Mouse (Mus musculus) T-helper 1 cell (primary cell): ENCODE measurements around the gene Cyb561d2.

Experiments
- in situ Hi-C: fragments of 300-600 bp; cut with MboI, MseI; formaldehyde crosslinking; loops from one replicate; pipeline ENCODE4 v1.15.1; 2025; ENCODE audit warnings: high pct_unique_total_duplicates

Gene Cyb561d2

DNA sequence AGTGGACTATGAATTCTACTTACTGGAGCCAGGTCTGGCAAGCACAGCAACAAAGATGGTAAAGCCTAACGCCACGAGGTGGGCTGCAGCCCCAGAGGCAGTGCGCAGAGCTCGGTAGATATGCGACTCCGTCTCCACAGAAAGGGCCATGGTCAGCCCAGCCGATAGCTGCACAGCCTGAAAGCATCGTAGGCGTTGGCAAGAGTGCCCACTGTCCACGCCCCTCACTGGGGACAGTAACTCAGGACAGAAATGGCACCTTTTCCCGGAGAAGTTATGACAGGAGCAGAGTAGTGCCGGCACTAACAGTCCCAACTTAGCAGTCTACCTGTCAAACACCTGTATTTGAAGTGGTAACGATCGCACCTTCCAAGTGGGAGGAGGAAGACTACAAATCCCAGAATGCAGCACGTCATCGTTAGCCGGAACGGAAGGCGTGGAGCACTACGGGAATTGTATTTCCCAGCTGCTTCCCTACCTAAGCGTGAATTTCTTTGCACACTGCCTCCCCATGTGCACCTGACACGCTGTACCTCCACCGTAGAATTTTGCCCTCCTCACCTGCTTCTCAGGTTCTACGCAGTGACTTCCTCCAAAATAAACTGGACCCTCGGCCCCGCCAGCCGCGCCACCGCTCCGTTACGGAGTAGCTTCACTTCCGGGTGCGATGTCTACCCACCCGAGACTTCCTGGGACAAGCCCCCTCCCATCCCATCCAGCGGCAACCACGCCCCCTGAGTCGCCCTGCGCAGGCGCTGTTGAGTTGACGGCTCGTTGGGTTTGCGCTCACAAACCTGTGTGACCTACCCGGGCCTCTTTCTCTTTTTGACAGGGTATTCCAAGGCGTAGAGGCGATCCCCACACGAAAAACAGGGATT, at the start of gene Cyb561d2, which contains the start of gene Nprl2:
TSS of gene Cyb561d2 (minus strand) at position 720 of the 878 bp plus-strand sequence.
TSS of gene Nprl2 (plus strand) at position 753 of the 878 bp plus-strand sequence.
- in situ Hi-C loops: no loop called here

DNA sequence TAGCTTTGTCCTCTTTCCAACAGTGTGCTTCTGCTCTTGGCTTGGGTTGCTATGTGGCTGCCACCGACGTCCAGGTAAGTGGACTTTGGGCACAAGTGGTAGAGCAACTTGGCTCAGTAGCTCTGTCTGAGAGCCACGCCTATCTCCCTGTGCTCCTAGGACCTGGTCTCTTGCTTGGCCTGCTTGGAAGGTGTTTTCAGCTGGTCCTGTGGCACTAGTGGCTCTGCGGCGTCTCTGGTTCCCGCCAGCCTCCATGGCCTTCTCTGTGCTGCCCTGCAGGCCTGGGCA, 48.7 kb upstream of the Cyb561d2 start:
- in situ Hi-C loops: no loop called here

DNA sequence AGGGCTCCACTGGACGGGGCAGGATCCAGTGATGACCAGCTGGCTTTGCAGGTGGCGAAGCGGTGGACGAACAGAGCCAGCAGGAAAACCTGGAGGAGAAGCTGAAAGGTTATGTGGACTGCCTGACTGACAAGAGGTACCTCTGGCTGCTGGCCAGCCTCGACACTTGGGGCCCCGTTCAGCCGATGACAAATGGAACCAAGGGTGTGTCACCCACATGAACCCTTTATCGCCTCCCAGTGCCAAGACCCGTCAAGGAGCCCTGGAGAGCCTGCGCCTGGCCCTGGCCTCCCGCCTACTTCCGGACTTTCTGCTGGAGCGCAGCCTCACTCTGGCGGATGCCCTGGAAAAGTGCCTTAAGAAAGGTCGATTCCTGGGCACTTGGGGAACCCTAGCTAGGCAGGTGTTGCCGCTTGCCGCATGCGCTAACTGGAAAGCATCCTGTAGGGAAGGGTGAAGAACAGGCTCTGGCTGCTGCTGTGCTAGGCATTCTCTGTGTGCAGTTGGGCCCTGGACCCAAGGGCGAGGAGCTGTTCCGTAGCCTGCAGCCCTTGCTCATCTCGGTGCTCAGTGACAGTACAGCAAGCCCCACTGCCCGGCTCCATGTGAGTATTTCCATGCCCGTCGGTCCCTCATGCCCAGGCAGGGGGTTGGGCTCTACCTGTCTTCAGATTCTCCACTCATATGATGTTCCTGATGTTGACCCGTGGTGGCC, 48.2 kb upstream of the Cyb561d2 start:
- in situ Hi-C loops: no loop called here

DNA sequence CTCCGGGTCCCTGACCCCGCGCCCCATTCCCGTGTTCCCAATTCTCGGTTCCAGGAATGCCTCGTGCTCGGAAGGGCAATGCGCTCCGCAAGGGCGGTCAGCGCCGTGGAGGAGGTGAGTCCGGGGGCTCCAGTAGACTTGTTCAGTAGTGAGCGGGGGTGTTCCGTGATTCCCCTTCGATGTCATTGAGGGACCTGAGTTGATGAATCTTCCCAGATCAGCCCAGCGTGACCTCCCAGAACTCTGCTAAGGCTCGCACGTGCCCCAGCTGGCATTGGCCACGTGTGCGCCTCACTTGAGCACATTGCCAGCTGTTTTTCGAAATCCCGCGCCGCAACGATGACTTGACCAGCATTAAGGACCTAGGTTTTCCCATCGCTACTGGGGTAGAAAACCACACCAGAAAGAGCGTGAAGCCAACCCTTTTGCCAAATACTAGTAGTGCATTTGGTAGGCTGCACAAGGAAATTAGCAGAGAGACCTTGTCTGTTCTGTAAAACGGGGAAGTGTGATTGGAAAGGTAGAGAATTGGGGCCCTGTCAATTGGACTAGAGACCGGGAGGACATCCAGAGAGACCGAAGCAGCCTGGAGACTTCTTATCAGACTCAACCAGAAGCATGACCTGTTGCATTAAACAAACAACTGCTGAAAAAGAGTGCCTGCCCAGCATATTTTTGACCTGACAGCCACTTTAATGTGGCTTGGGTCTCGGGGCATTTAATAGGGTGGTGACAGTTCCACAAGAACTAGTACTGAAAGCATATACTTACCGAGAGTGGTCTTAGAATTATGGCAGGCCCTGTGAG, 46.0 kb upstream of the Cyb561d2 start:
- in situ Hi-C loops: no loop called here

DNA sequence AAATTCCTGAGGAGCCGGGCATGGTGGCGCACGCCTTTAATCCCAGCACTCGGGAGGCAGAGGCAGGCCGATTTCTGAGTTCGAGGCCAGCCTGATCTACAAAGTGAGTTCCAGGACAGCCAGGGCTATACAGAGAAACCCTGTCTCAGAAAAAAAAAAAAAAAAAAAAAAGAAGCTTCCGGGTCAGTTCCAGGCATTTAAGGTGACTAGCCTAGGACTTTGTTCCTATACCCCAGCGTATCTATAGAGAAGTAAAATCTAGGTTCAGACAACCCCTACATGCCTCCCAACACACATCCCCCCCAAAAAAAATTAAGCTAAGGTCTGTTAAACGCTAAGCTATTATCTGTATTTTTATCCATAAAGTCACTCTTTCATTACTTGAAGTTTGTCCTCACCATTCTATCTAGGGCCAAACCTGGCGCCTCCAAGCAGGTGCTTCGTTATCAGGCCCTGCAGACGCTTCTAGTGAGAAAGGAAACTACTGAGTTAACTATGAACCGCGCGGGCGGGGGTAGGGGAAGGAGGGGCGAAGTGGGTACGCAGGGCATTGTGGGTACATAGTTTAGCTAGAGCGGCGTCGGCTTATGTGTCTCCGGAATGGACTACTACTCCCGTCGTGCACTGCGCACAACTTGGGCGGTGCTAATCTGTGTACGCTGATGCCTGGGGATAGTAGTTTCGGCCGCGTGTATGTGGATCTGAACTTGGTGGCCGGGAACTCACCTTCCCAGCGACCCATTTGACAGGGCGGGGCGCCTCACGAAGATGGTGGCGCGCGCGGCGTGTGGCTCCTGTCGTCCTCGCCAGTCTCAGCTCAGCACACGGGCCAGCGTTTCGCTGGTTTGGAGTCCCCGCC, 45.2 kb upstream of the Cyb561d2 start, which contains the start of gene Ifrd2:
TSS of gene Ifrd2 (plus strand) at position 669 of the 859 bp plus-strand sequence.
- in situ Hi-C loops: no loop called here

DNA sequence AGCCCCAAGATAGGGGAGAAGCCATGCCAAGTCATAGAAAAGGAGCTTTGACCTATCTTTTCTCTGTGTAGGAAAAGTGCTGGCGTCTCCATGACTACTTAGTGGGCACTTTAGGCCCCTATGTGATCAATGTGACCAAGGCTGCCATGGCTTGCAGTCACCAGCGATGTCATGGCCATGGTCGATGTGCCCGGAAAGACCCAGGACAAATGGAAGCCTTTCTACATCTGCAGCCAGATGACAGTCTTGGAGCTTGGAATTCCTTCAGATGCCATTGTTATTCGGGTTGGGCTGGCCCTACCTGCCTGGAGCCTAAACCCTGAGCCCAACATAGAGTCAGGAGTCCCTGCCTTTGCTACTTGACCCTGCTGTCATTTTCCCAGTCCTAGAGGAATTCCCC, 44.5 kb upstream of the Cyb561d2 start:
- in situ Hi-C loops: no loop called here

DNA sequence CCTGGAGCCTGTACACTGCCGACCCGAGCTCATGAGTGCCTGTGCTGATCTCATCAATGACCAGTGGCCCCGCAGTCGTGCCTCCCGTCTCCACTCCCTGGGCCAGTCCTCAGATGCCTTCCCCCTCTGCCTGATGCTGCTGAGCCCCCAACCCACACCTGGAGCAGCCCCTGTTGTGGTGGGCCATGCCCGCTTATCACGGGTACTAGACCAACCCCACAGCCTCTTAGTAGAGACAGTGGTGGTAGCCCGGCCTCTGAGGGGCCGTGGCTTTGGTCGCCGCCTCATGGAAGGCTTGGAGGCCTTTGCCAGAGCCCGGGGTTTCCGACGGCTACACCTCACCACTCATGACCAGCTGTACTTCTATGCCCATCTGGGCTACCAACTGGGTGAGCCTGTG, 41.2 kb upstream of the Cyb561d2 start:
- in situ Hi-C loops: no loop called here

DNA sequence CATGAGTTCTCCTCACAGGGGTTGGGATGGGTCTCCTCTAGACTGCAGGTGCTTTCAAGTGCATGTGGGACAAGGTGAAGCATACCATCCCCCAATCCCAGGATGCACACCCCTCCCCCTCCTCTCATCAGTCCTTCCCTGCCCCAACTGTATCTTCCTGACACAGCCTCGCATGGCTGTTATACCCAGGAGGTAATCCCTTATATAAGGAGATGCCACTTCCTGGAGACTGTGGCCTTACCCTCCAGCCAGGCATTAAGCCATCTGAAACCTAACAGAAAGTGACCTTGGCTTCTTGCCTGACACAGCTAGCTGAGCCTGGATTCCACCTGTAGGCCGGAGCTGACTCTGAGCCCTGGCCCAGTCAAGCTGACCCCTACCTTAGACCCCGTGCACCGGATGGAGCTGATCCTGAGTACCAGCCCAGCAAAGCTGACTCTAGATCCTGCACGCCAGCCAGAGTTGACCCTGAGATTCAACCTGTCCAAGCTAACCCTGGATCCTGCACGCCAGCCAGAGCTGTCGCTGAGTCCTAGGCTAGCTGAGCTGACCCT, 40.6 kb upstream of the Cyb561d2 start:
- in situ Hi-C loops: no loop called here

DNA sequence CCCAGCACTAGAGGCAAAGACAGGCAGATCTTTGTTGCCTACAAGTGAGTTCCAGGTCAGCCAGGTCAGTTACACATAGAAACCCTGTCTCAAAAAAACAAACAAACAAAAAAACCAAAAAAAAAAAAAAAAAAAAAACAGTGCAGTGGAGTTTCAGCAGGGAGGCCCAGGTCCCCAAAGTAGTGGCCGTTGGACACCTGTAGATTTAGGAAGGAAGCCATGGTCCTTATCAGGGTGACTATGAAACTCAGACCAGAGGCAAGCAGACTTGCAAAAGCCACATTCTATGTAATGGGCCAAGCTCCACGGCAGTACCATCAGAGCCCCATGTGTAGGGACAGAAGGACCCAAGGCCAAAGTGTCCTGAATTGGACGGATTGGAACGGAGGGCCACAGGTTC, 39.6 kb upstream of the Cyb561d2 start:
- in situ Hi-C loops: no loop called here

DNA sequence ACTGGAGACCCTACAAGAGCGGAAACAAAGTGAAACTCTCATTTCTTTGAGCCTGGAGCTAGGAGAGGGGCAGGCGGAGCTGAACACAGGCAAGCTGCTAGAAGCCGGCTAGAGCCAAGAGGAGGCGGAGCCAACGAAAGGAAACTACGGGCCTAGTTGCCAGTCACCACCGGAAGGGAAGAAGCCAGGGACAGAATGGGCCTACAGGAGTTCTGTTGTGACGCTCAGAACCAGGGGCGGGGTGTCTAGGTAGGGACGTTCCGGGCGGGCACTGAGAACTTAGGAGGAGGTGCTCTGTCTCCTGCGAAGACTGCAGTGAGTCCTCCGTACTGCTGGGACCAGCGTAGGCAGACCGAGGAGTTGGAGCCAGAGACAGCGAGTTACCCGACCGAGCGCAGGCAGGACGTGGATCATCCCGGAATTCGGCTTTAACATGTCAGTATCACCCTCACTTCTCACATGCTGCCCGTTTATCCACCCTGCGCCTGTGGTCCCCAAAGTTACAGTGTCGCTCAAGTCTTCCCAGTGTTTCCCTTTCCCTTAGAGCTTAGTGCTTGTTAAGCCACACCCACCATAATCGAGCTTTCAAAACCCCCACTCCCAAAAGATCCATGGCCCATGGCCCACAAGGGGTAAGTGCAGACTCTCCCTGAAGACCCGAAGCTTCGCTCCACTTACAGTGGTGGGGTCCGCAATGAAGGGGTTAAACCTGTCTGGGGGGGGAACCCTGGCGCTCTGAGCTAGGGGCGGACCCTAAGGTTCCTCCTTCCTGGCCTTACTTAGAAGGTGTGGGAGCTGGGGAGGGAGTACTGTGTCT, 38.7 kb upstream of the Cyb561d2 start, which contains the start of gene Hyal3:
TSS of gene Hyal3 (plus strand) at position 318 of the 817 bp plus-strand sequence.
- in situ Hi-C loops: no loop called here

DNA sequence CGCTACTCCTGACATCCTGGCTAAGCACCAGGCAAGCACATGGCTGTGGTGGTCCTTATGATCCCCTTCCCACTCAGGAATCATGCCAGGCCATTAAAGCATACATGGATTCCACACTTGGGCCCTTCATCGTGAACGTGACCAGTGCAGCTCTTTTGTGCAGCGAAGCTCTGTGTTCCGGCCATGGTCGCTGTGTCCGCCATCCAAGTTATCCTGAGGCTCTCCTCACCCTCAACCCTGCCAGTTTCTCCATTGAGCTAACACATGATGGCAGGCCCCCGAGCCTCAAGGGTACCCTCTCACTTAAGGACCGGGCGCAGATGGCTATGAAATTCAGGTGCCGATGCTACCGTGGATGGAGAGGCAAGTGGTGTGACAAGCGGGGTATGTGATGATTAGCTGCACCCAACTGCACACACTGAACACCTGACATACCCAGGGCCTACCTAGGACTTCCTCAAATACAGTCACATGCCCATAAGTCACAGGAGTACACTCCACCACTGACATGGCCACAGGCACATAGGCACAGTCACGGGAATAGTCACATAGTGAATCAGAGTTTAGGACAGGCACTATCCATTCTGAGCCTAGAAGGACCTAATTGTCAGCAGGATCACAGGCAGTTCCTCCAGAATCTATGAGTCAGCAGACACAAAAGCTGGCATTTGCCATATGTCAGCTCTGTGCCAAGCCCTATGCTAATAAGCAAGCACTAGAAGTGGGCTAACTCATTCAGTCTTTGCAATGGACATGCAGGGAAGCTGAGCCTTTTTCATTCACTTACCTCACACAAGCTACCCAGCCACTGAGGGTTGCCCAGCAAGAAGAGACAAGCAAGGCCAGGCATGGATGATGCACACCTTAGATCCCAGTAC, 37.3 kb upstream of the Cyb561d2 start:
- in situ Hi-C loops: no loop called here

DNA sequence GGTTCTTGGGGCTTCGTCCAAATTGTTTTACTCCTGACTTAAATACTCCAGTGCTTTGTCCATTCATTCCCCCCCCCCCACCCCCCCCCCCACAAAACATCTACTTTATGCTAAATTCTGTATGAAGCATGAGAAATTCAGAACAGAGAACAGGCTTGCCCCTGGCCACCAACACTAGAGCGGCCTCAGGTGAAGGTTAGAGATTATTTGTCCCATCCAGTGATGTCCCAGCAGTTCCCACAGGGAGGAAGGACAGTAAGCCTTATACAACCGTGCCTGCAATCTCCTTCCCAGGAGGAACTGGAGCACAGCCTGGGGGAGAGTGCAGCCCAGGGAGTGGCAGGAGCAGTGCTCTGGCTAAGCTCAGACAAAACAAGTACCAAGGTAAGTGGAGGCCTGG, 36.6 kb upstream of the Cyb561d2 start, which contains the start of gene Naa80:
TSS of gene Naa80 (plus strand) at position 301 of the 400 bp plus-strand sequence.
- in situ Hi-C loops: no loop called here

DNA sequence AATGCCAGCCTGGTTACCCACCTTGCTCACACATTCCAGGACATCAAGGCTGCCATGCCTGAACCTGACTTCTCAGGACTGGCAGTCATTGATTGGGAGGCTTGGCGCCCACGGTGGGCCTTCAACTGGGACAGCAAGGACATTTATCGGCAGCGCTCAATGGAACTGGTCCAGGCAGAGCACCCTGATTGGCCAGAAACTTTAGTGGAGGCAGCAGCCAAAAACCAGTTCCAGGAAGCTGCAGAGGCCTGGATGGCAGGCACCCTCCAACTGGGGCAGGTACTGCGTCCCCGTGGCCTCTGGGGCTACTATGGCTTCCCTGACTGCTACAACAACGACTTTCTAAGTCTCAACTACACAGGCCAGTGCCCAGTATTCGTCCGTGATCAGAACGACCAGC, 35.9 kb upstream of the Cyb561d2 start:
- in situ Hi-C loops: no loop called here

DNA sequence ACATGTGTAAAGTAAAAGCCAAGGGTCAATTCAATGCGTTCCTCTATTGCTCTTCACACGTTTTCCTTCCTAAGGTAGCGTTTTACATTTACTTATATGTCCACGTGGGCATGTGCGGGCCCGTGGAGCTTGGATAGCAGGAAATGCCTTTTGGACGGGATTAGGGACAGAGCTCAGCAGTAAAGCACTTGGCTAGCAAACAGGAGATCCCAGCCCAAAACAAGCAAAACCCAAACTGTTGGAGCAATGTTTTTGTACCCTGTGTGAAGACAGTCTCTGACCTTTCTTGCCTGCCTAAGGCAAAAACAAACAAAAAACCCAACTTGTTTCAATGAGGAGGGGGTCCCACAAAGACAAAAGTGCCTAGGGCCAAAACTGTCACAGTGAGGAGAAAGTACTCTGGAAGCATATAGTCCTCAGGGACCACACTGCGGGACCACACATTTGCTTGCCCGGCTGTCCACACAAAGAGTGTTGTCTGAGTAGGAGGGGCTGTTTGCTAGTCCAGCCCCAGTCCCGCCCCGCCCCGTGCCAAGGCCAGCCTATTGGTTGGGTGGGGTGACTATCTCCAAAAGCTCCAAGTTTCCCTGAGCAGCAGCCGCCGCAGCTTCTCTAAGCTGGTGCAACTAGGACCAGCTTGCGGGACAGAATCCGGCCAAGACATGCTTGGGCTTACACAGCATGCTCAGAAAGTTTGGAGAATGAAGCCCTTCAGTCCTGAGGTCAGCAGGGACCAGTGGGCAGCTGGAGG, 34.5 kb upstream of the Cyb561d2 start, which contains the start of gene Hyal1:
TSS of gene Hyal1 (plus strand) at position 571 of the 751 bp plus-strand sequence.
- in situ Hi-C loops: no loop called here

DNA sequence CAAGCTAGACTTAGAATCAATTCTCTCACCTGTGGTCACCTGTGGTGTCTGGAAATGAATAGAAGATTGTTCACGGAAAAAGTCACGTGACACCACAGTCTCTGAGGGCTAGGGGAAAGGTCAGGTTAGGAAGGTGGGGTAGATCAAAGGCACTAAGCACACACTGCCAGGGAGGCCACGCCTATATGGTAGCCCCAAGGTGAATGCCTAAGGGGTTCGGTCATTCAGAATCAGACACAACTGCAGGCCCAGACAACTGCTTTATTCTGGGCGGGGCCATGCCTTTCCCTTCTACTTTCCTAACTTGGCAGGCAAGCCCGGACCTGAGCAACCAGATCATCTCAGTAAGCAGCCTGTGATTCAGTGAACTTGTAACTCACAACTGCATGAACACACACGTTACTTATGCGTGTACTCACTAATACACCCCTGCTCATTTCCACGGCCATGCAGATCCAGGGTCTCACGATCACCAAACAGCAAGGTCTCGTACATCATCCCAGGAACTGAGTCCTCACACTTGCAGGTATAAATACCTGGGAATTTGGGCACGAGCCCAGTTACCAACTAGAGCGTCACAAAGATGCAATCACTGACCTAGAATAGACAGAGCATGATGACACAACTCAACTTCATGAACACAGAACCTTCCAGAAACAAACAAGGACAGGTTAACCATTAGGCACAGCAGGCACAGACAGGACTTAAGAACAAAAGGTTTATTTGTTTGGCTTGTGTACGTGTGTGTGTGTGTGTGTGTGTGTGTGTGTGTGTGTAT, 33.8 kb upstream of the Cyb561d2 start:
- in situ Hi-C loops: no loop called here

DNA sequence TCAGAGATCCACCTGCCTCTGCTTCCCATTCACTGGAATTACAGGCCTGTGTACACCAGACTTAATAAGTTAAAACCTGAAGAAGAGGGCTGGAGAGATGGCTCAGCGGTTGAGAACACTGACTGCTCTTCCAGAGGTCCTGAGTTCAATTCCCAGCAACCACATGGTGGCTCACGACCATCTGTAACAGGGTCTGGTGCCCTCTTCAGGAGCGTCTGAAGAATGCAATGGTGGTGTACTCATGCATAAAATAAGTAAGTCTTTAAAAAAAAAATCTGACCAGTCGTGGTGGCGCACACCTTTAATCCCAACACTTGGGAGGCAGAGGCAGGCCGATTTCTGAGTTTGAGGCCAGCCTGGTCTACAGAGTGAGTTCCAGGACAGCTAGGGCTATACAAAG, 31.8 kb upstream of the Cyb561d2 start:
- in situ Hi-C loops: loop anchor here (25.0 kb wide), 1 partner anchor 1386 kb away; the partner anchor contains the start of gene Ppm1m

DNA sequence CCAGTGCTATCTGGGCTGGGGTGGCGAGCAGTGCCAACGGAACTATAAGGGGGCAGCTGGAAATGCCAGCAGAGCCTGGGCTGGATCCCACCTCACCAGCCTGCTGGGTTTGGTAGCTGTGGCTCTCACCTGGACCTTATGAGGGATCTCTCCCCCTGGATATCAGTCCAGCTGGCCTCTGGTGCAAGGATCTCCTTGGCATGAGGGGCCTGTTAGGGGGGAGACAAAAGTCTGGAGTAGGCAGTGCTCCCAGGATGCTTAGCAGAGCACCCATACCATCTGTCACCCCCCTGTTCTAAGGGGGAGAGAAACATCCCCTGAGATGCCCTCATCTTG, 30.3 kb upstream of the Cyb561d2 start:
- in situ Hi-C loops: loop anchor here (25.0 kb wide), 1 partner anchor 1385 kb away; the partner anchor contains the start of gene Ppm1m
